Mouse (Mus musculus) bone marrow, adult 2 months (tissue): ENCODE results near the gene Gm6356. TPM values are rescaled to one million over a fixed set of nuclear protein-coding genes. Genes with fewer than 3 reads are reported as not detected.
"Not testable (repeated sequence)": the region's sequence is repeated elsewhere in the genome, so short reads cannot be mapped to it uniquely, and the experiment has no call there.

Source experiments
- H3K27ac ChIP-seq: fragments of 200-500 bp; 2 replicates; pipeline ENCODE4 v1.5.1; 2012; ENCODE audit warnings: low read depth, mild to moderate bottlenecking, control low read depth, inconsistent platforms, low read length; ENCODE audit not compliant: control insufficient read depth, poor library complexity, insufficient read depth
- H3K4me1 ChIP-seq: fragments of 200-500 bp; 2 replicates; pipeline ENCODE4 v1.6.1; 2011; ENCODE audit warnings: low read length; ENCODE audit not compliant: control insufficient read depth, insufficient read depth
- H3K4me3 ChIP-seq: fragments of 200-500 bp; replicated peaks from 2 replicates; pipeline ENCODE3; 2011; ENCODE audit warnings: mild to moderate bottlenecking, low read depth, low read length, control low read depth; ENCODE audit not compliant: control insufficient read depth
- WGBS: fragments of 180-500 bp; shearing (Covaris S2); methylation state at CpG from one replicate; pipeline ENCODE4 v1.1.7; 2018; 5-methylcytosine and 5-hydroxymethylcytosine counted together
- polyA plus RNA-seq: library from polyadenylated mRNA; stranded (reverse); fragments of >200 nt; gene quantifications from 2 replicates; pipeline ENCODE4 v1.2.4, GENCODE M21; 2011; ENCODE audit warnings: low replicate concordance; ENCODE audit not compliant: missing spikeins, insufficient read depth, insufficient read length

Gm6356 gene
- not detected in 2 replicates for polyA plus RNA-seq

GRCm38 (mm10) chr14:6973718-6974117 lies at the start of gene Gm6356:
TSS of gene Gm6356 (minus strand) at chr14:6973818.
- WGBS = 35% methylated on average over 1 of the region's 2 CpGs
- H3K4me3 ChIP-seq, H3K4me1 ChIP-seq, H3K27ac ChIP-seq: not testable (repeated sequence)

Other genes starting within 250 kb of the Gm6356 start
- not detected in 2 replicates for gene Gm3636, start 231.5 kb downstream of the Gm6356 start, polyA plus RNA-seq
- not detected in 2 replicates for gene Gm8362, start 199.4 kb downstream of the Gm6356 start, polyA plus RNA-seq
- gene Gm3642, start 133.5 kb downstream of the Gm6356 start, polyA plus RNA-seq = not detected in 2 replicates
- not detected in 2 replicates for gene Gm3667, start 83.9 kb downstream of the Gm6356 start, polyA plus RNA-seq
- gene Gm10406, start 53.6 kb upstream of the Gm6356 start, polyA plus RNA-seq = not detected in 2 replicates
- gene Gm3685, start 71.2 kb upstream of the Gm6356 start, polyA plus RNA-seq = not detected in 2 replicates
- gene Gm3696, start 126.8 kb upstream of the Gm6356 start, polyA plus RNA-seq = not detected in 2 replicates
- not detected in 2 replicates for gene Gm6676, start 151.6 kb upstream of the Gm6356 start, polyA plus RNA-seq
- gene Gm3512, start 200.7 kb upstream of the Gm6356 start, polyA plus RNA-seq = not detected in 2 replicates
- gene Gm16434, start 220.7 kb upstream of the Gm6356 start, polyA plus RNA-seq = not detected in 2 replicates